ENCODE assay signal across 8 mouse cellular contexts in genomic region chr8:105565952-105566702, GRCm38 (mm10). TPM values are rescaled to one million over a fixed set of nuclear protein-coding genes. Genes with fewer than 3 reads are reported as not detected.
DNase-seq lines count a peak whose midpoint lies in the region; ATAC-seq and TF ChIP-seq lines count a peak whose summit lies in the region.

Gene Atp6v0d1, minus strand, starts transcription at chr8:105566047.

- peak; percentile 96 for DNase-seq in Patski (ENCODE audit: low read depth, low spot score)
- DNase-seq in cerebellum, postnatal 14 days, result peak; percentile 99
- peak; percentile 99 for DNase-seq in frontal cortex, postnatal 14 days (ENCODE audit: low spot score in 2 of 2)
- DNase-seq in layer of hippocampus, postnatal 25 days (ENCODE audit: extremely low spot score in 1 of 2, low spot score in 1 of 2), result peak; percentile 91 to 96
- peak; percentile 100 for DNase-seq in lung, postnatal 25 days (ENCODE audit: low spot score)
- DNase-seq in retina, embryonic 14.5 days (ENCODE audit: low spot score), result peak; percentile 100
- peak; percentile 99 for DNase-seq in thymus, postnatal 4 days

- 3% methylated on average over 51 of the region's 53 CpGs for WGBS in hindbrain, embryonic 13.5 days

- peak within 1 kb of the TSS; percentile 95 for H3K27ac ChIP-seq in hindbrain, embryonic 13.5 days

- peak within 1 kb of the TSS; percentile 92 for H3K9ac ChIP-seq in hindbrain, embryonic 13.5 days

- in situ Hi-C loops in Patski (cut with MboI; ENCODE audit: low pct_unique_long_range_greater_than_20kb), result no loop called here

- POLR2A ChIA-PET in Patski (lab: Charles Lee), result interaction anchor here (0.9 to 1.5 kb wide), 6 partner anchors 10 to 82 kb away, joined by 3 to 6 read pairs (median 4); no protein-coding TSS in a partner anchor

- CTCF ChIA-PET in Patski (lab: Charles Lee), result interaction anchor here (0.6 to 1.6 kb wide), 11 partner anchors 9 to 82 kb away, joined by 3 to 7 read pairs (median 4); no protein-coding TSS in a partner anchor

- peak within 1 kb of the TSS; percentile 90 for H3K4me2 ChIP-seq in hindbrain, embryonic 13.5 days

- peak; percentile 84 for ATAC-seq in Patski
- peak; percentile 98 for ATAC-seq in hindbrain, embryonic 13.5 days (ENCODE audit: low FRiP score)

- H3K4me1 ChIP-seq in hindbrain, embryonic 13.5 days (replicated peaks), result peaks cover 47% of the 10 kb centered on the region

- TF ChIP-seq CTCF in Patski (IDR thresholded peaks at IDR 0.05), result peak; percentile 98

- peaks cover 4% of the 10 kb centered on the region for H3K36me3 ChIP-seq in hindbrain, embryonic 13.5 days

- no peaks in the 10 kb centered on the region for H3K9me3 ChIP-seq in hindbrain, embryonic 13.5 days

- no peaks in the 10 kb centered on the region for H3K27me3 ChIP-seq in Patski
- no peaks in the 10 kb centered on the region for H3K27me3 ChIP-seq in hindbrain, embryonic 13.5 days

- H3K4me3 ChIP-seq in hindbrain, embryonic 13.5 days, result peak within 1 kb of the TSS; percentile 89

RNA-seq across cellular contexts. Expression of gene Atp6v0d1, which starts in this region (rescaled TPM):
- 159 TPM for polyA plus RNA-seq in Patski (2021)
- 201 and 203 TPM in 2 replicates for polyA plus RNA-seq in hindbrain, embryonic 13.5 days (2015; fragmentation: Nextera tagmentation; extraction: Ambion mirVana)
- 100 to 1,000 TPM; 293 to 332 TPM for total RNA-seq in layer of hippocampus, postnatal 25 days (2021)

Comparison
In these comparisons a context has a peak if more than half of its experiments do, and no peak if none do; other contexts are left out.
1. Peak in every context shown above with its lines: DNase-seq, ATAC-seq, H3K4me3 ChIP-seq and H3K27ac ChIP-seq.